Mouse (Mus musculus) CH12.LX (cell line): ENCODE data around the gene Stab1. TPM values are rescaled to one million over a fixed set of nuclear protein-coding genes. Genes with fewer than 3 reads are reported as not detected.

ENCODE experiments used
- DNase-seq: peaks from one replicate; pipeline ENCODE4 v3.0.0-alpha.2; 2013; ENCODE audit errors: extremely low read depth
- H3K27ac ChIP-seq: 2 replicates; pipeline ENCODE4 v1.5.1; 2012; ENCODE audit warnings: low read depth, mild to moderate bottlenecking, control low read depth, moderate library complexity; ENCODE audit not compliant: insufficient read depth
- H3K27me3 ChIP-seq: replicated peaks from 2 replicates; pipeline ENCODE3; 2012; ENCODE audit warnings: inconsistent platforms
- H3K36me3 ChIP-seq, 2 experiments: replicated peaks in 1 of 2; 2 replicates each; pipeline versions ENCODE3 to v1.6.1; 2012; ENCODE audit warnings: inconsistent platforms in 1 of 2, low read length in 1 of 2, mild to moderate bottlenecking in 1 of 2, mixed read lengths in 1 of 2, moderate library complexity in 1 of 2; ENCODE audit not compliant: control insufficient read depth in 1 of 2, insufficient read depth in 1 of 2
- H3K4me1 ChIP-seq, 2 experiments: 2 replicates each; pipeline ENCODE4 v1.6.1; 2012; ENCODE audit warnings: inconsistent platforms in 1 of 2, moderate library complexity in 1 of 2; ENCODE audit not compliant: insufficient read depth in 2 of 2, control insufficient read depth in 1 of 2
- H3K4me2 ChIP-seq: 2 replicates; pipeline ENCODE4 v1.6.1; 2012; ENCODE audit warnings: low read depth, mild to moderate bottlenecking, control low read depth; ENCODE audit not compliant: poor library complexity, insufficient read depth, severe bottlenecking
- H3K4me3 ChIP-seq, 3 experiments: fragments of 150-350 bp in 1 of 3; sonication (generic) in 1 of 3; replicated peaks in 1 of 3; 2 replicates each; pipeline versions ENCODE3 to v1.5.1; 2011 to 2012; ENCODE audit warnings: low read depth in 2 of 3, low read length in 2 of 3, mild to moderate bottlenecking in 2 of 3, moderate library complexity in 2 of 3, control low read depth in 1 of 3, improper control_type of control experiment in 1 of 3, inconsistent platforms in 1 of 3, mixed read lengths in 1 of 3; ENCODE audit not compliant: poor library complexity in 1 of 3
- H3K79me2 ChIP-seq: replicated peaks from 2 replicates; pipeline ENCODE4 v1.6.1; 2012; ENCODE audit warnings: mild to moderate bottlenecking, moderate library complexity; ENCODE audit not compliant: control insufficient read depth, poor library complexity, insufficient read depth, severe bottlenecking; ENCODE audit errors: extremely low read depth
- H3K9ac ChIP-seq: 2 replicates; pipeline ENCODE4 v1.6.1; 2012; ENCODE audit warnings: low read depth, mild to moderate bottlenecking, control low read depth, moderate library complexity; ENCODE audit not compliant: insufficient read depth
- H3K9me3 ChIP-seq: replicated peaks from 2 replicates; pipeline ENCODE3; 2012; ENCODE audit warnings: low read length, inconsistent platforms, mixed read lengths
- BHLHE40 ChIP-seq: IDR thresholded peaks from 2 replicates; pipeline ENCODE4 v1.6.1; 2011; ENCODE audit warnings: mild to moderate bottlenecking, low read depth, low read length, improper control_type of control experiment
- CHD2 ChIP-seq: IDR thresholded peaks from 2 replicates; pipeline ENCODE4 v1.6.1; 2011; ENCODE audit warnings: low read length, improper control_type of control experiment
- E2F4 ChIP-seq: IDR thresholded peaks from 2 replicates; pipeline ENCODE4 v1.6.1; 2011; ENCODE audit warnings: low read depth, low read length, improper control_type of control experiment; ENCODE audit not compliant: insufficient replicate concordance
- ELF1 ChIP-seq: IDR thresholded peaks from 2 replicates; pipeline ENCODE4 v1.6.1; 2014; ENCODE audit warnings: low read depth, mild to moderate bottlenecking, inconsistent platforms, low read length, improper control_type of control experiment
- EP300 ChIP-seq: IDR thresholded peaks from 2 replicates; pipeline ENCODE4 v1.6.1; 2011; ENCODE audit warnings: low read length, improper control_type of control experiment
- GABPA ChIP-seq: IDR thresholded peaks from 2 replicates; pipeline ENCODE4 v1.6.1; 2012; ENCODE audit warnings: low read depth, low read length, improper control_type of control experiment, inconsistent platforms; ENCODE audit not compliant: insufficient replicate concordance
- HCFC1 ChIP-seq: IDR thresholded peaks from 2 replicates; pipeline ENCODE4 v1.6.1; 2012; ENCODE audit warnings: low read depth, mild to moderate bottlenecking, inconsistent platforms, low read length, improper control_type of control experiment
- IRF4 ChIP-seq: IDR thresholded peaks from 2 replicates; pipeline ENCODE4 v1.6.1; 2014; ENCODE audit warnings: low read depth, mild to moderate bottlenecking, inconsistent platforms, low read length, improper control_type of control experiment
- JUN ChIP-seq: IDR thresholded peaks from 2 replicates; pipeline ENCODE4 v1.6.1; 2011; ENCODE audit warnings: low read depth, mild to moderate bottlenecking, low read length, improper control_type of control experiment, moderate library complexity; ENCODE audit not compliant: insufficient read depth
- KAT2A ChIP-seq: IDR thresholded peaks from 2 replicates; pipeline ENCODE4 v1.6.1; 2012; ENCODE audit warnings: low read length, improper control_type of control experiment, inconsistent platforms; ENCODE audit not compliant: insufficient replicate concordance
- MEF2A ChIP-seq: IDR thresholded peaks from 2 replicates; pipeline ENCODE4 v1.6.1; 2014; ENCODE audit warnings: low read depth, mild to moderate bottlenecking, inconsistent platforms, low read length, improper control_type of control experiment, borderline replicate concordance
- MXI1 ChIP-seq: IDR thresholded peaks from 2 replicates; pipeline ENCODE4 v1.6.1; 2011; ENCODE audit warnings: mild to moderate bottlenecking, low read depth, low read length, improper control_type of control experiment
- NELFE ChIP-seq: IDR thresholded peaks from 2 replicates; pipeline ENCODE4 v1.6.1; 2011; ENCODE audit warnings: low read depth, low read length, improper control_type of control experiment
- PAX5 ChIP-seq: IDR thresholded peaks from 2 replicates; pipeline ENCODE4 v1.6.1; 2012; ENCODE audit warnings: low read length, inconsistent platforms, mixed read lengths
- RAD21 ChIP-seq: IDR thresholded peaks from 2 replicates; pipeline ENCODE4 v1.6.1; 2011; ENCODE audit warnings: low read depth, mild to moderate bottlenecking, low read length, improper control_type of control experiment, moderate library complexity
- TBP ChIP-seq: conservative IDR thresholded peaks from 2 replicates; pipeline ENCODE4 v1.6.1; 2011; ENCODE audit warnings: low read depth, low read length, improper control_type of control experiment
- USF1 ChIP-seq: IDR thresholded peaks from 2 replicates; pipeline ENCODE4 v1.6.1; 2014; ENCODE audit warnings: low read depth, mild to moderate bottlenecking, inconsistent platforms, low read length, improper control_type of control experiment
- ZC3H11A ChIP-seq: IDR thresholded peaks from 2 replicates; pipeline ENCODE4 v1.6.1; 2012; ENCODE audit warnings: low read depth, mild to moderate bottlenecking, inconsistent platforms, low read length, improper control_type of control experiment
- ZNF384 ChIP-seq: IDR thresholded peaks from 2 replicates; pipeline ENCODE4 v1.6.1; 2012; ENCODE audit warnings: low read depth, low read length, improper control_type of control experiment, inconsistent platforms
- dilution Hi-C: fragments of 300-500 bp; cut with MboI; formaldehyde crosslinking; loops from 2 replicates; pipeline ENCODE4 v1.14.3; 2020; ENCODE audit warnings: low sequenced_read_pairs; ENCODE audit not compliant: extremely low pct_unique_long_range_greater_than_20kb, extremely low pct_ligation_motif_present
- in situ Hi-C: fragments of 300-500 bp; cut with MboI; formaldehyde crosslinking; loops from 3 replicates; pipeline ENCODE4 v1.14.3; 2019; ENCODE audit warnings: low sequenced_read_pairs, low pct_ligation_motif_present, low pct_unique_long_range_greater_than_20kb, mixed read lengths
- polyA plus RNA-seq: library from polyadenylated mRNA; unstranded; fragments of >175 nt; gene quantifications from 2 replicates; pipeline ENCODE4 v1.2.1, GENCODE M21; 2012; ENCODE audit warnings: low read depth; ENCODE audit not compliant: insufficient read length
- total RNA-seq, 2 experiments: library from RNA; depleted of rRNA; stranded (reverse); fragments of 300-350 nt in 1 of 2; fragments of >200 nt in 1 of 2; gene quantifications; 2 replicates each; pipeline ENCODE4 v1.2.3; 2012 to 2014

Gene Stab1
- total and polyA plus RNA-seq, 3 experiments: 3.9 to 11.2 (median 5.8) TPM

- no peak overlapping the region for H3K27ac ChIP-seq
- no peaks in the 10 kb centered on the region for H3K79me2 ChIP-seq
- no peak overlapping the region for H3K4me3 ChIP-seq
- DNase-seq: no peak
- H3K27me3 ChIP-seq: no peaks in the 10 kb centered on the region
- peaks cover 9% of the 10 kb centered on the region for H3K9me3 ChIP-seq
- H3K36me3 ChIP-seq: peaks cover 32 to 80% of the 10 kb centered on the region in 2 experiments
- H3K9ac ChIP-seq: no peak overlapping the region
- no peak overlapping the region for H3K4me2 ChIP-seq
- dilution Hi-C loops (no loop called here), in situ Hi-C loops (no loop called here)
- H3K4me1 ChIP-seq: peaks cover 0 to 3% of the 10 kb centered on the region in 2 experiments; a peak in 2 of 4 replicates
- no peak for TF ChIP-seq NELFE
Measured at GRCm38 (mm10) chr14:31139666-31140065, 28.8 kb downstream of the Stab1 start.

- H3K36me3 ChIP-seq: peaks cover 32 to 78% of the 10 kb centered on the region in 2 experiments
- no peak overlapping the region for H3K4me3 ChIP-seq
- no peak overlapping the region for H3K27ac ChIP-seq
- peaks cover 9% of the 10 kb centered on the region for H3K9me3 ChIP-seq
- H3K79me2 ChIP-seq: no peaks in the 10 kb centered on the region
- H3K27me3 ChIP-seq: no peaks in the 10 kb centered on the region
- no peak overlapping the region for H3K4me2 ChIP-seq
- H3K4me1 ChIP-seq: peaks cover 0 to 3% of the 10 kb centered on the region in 2 experiments; a peak in 2 of 4 replicates
- H3K9ac ChIP-seq: no peak overlapping the region
- TF ChIP-seq NELFE (no peak), IRF4 (no peak), TBP (no peak), GABPA (no peak), HCFC1 (no peak), JUN (no peak), MXI1 (no peak), ZNF384 (no peak), ELF1 (no peak)
- no peak for DNase-seq
- in situ Hi-C loops: no loop called here
- dilution Hi-C loops: no loop called here
Measured at GRCm38 (mm10) chr14:31138897-31139429, 29.5 kb downstream of the Stab1 start.

- H3K27me3 ChIP-seq: peaks cover 2% of the 10 kb centered on the region
- no peak overlapping the region for H3K27ac ChIP-seq
- H3K9ac ChIP-seq: no peak overlapping the region
- H3K9me3 ChIP-seq: peaks cover 9% of the 10 kb centered on the region
- peaks cover 32 to 74% of the 10 kb centered on the region in 2 experiments for H3K36me3 ChIP-seq
- no peak for DNase-seq
- TF ChIP-seq ZC3H11A (no peak), RAD21 (no peak), CHD2 (no peak), HCFC1 (no peak), ELF1 (no peak), GABPA (no peak), USF1 (no peak), NELFE (no peak), EP300 (no peak), KAT2A (no peak), PAX5 (no peak), E2F4 (no peak), MEF2A (no peak), BHLHE40 (no peak)
- H3K4me2 ChIP-seq: no peak overlapping the region
- no peaks in the 10 kb centered on the region for H3K79me2 ChIP-seq
- no peak overlapping the region for H3K4me3 ChIP-seq
- peaks cover 0 to 3% of the 10 kb centered on the region in 2 experiments; a peak in 2 of 4 replicates for H3K4me1 ChIP-seq
- dilution Hi-C loops: no loop called here
- in situ Hi-C loops: no loop called here
Measured at GRCm38 (mm10) chr14:31138219-31138896, 30.1 kb downstream of the Stab1 start.
